Mouse (Mus musculus) mouse embryonic stem cell (cell line): ENCODE measurements around the gene Mex3d.

Experiments
- in situ Hi-C, 2 experiments: fragments of 300-500 bp; cut with MboI; formaldehyde crosslinking; loops; 1 replicate in 1 of 2; 3 replicates in 1 of 2; pipeline ENCODE4 v1.14.3; 2019 to 2020; ENCODE audit warnings: low sequenced_read_pairs in 2 of 2, low pct_unique_long_range_greater_than_20kb in 1 of 2, mixed read lengths in 1 of 2; ENCODE audit not compliant: unreplicated experiment in 1 of 2

The Mex3d gene

GRCm38 (mm10) chr10:80417841-80418240, 30.4 kb upstream of the Mex3d start:
- in situ Hi-C loops, result no loop called here

GRCm38 (mm10) chr10:80417371-80417770, 29.9 kb upstream of the Mex3d start:
- in situ Hi-C loops, result no loop called here

- in situ Hi-C loops, result no loop called here
These were observed 28.1 kb upstream of the Mex3d start for GRCm38 (mm10) chr10:80415566-80415965.

GRCm38 (mm10) chr10:80412656-80413541, 25.4 kb upstream of the Mex3d start:
- in situ Hi-C loops, result no loop called here

DNA sequence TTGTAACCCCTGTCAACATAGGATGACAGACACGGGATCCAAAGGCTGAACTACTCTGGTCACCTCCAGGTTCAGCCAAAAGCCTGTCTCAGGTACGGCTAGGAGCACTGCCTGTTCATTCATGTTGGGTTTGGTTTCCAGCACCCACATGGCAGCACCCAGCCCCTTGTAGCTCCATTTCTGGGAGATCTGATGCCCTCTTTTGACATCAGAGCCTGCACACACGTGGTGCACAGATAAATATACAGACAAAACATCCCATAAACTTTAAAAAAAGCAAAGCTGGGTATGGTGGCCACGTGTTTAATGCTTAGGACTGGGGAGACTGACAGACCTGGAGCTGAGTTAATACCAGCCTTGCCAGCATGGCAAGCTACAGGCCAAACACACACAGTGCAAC, 20.5 kb upstream of the Mex3d start:
- in situ Hi-C loops, result no loop called here

- in situ Hi-C loops, result no loop called here
These were observed 19.4 kb upstream of the Mex3d start, which contains the start of gene Uqcr11 for GRCm38 (mm10) chr10:80406684-80407501. Gene Uqcr11 (minus strand): TSS chr10:80406830.

DNA sequence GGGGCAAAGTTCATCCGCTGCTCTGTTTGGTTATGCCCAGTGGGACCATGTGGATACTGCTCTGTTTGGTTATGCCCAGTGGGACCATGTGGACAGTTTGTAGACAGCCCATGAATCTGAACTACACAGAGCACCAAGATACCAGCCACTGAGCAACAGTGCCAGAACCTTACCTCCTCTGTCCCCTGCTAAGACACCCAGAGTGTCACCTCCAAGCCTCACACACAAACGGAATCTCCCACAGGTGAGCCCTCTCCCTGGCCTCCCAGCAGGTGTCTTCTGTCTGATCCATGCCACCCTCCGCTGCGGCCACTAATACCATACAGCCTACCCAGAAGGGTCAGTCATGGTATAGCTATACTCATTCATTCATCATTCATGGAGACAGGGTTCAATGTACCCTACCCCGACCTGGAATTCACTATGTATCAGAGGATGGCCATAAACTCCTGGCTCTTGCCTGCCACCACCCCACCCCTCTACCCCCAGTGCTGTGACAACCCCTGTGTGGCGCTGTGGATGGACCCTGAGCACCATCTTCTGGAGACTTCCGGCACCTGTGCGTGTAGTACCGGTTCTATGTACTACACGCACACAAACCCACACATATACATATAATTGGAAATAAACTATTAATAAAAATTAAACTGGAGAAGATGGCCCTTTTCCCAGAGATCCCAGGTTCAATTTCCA, 18.2 kb upstream of the Mex3d start:
- in situ Hi-C loops, result no loop called here

GRCm38 (mm10) chr10:80403044-80403692, 15.7 kb upstream of the Mex3d start:
- in situ Hi-C loops, result no loop called here

GRCm38 (mm10) chr10:80400704-80401161, 13.3 kb upstream of the Mex3d start:
- in situ Hi-C loops, result no loop called here

DNA sequence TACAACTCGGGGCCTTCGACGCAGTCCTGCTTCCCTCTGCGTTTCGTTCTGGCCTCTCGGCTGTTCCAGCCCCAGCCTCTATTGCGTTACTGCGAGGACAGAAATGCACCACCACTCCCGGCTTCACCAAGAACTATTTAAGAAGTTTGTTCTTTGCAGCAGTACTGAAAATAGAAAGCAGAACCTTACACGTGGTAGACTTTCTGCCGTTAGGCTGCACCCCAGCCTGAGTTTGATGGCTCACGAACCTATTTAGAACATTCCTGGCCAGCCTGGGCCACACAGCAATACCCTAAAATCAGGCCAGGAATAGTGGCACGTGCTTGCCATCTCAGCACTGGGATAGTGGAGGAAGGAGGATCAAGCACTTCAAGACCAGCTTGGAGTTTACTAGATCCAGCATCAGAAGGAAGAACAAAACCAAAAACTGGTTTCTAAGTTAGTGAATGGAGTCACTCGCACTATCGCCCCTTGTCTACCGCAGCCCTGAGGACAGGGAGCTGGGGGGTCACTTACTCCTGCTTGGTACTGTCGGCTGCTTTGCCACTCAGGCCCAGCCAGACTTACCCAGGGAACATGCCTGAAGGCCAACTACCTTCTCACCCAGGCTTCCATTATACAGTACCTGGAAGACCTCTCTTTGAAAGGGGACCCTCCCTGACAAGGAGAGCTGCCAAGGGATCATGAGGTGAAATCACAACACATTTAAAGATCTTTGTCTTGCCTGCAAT, 12.7 kb upstream of the Mex3d start:
- in situ Hi-C loops, result no loop called here

DNA sequence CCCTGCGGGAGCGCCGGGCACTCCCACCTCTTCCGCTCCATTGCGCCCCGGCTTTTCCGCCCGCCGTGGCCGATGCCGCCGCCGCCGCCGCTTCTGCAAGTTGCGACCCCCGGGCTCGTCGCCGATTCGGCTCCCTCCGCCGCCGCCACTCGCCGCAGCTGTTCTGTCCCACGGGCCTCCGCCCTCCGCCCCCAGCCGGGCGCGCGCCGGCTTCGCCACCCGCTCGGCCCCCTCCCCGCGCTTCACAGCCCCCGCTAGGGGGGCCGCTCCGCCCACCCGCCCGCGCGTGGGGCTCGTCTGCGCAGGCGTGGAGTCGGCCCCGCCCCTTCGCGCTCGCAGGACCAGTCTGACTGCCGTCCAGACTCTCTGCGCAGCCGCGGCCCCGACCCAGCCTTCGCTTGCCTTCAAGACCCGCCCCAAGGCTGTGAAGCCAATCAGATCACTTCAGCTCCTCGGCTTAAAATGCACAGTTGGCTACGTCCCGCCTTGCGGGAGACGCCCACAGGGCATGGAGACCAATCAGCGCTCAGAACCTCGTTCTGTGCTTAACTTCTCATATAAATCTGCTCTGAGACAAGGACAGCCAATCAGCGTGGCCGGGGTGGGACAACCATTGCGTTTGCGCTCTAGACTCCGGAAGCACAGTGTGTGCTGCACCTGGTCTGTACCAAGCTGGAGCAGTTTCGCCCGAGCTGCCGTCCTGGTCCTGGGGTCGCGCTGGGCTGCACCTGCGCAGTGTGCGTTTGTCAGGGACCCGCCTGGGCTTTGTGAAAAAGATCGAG, 11.9 kb upstream of the Mex3d start, which contains the start of gene Mbd3:
Gene Mbd3 (minus strand): TSS at position 360 of the 782 bp plus-strand sequence.
- in situ Hi-C loops, result no loop called here

- in situ Hi-C loops, result no loop called here
These were observed 11.3 kb upstream of the Mex3d start for GRCm38 (mm10) chr10:80398719-80399190.

DNA sequence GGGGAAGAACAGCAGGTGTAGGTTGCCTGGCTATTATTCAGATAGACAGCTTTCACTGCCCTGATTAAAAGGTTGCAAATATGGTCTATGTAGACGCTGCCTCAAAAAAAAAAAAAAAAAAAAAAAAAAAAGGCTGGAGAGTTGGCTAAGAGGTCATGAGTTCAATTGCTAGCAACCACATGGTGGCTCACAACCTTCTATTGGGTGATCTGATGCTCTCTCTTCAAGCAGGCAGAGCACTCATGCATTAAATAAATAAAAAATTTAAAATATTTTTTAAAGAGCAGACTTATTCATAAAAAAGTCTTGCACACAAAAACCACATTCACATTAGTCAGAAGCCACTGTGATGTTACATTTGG, 10.7 kb upstream of the Mex3d start:
- in situ Hi-C loops, result no loop called here

GRCm38 (mm10) chr10:80397524-80398173, 10.2 kb upstream of the Mex3d start:
- in situ Hi-C loops, result no loop called here

DNA sequence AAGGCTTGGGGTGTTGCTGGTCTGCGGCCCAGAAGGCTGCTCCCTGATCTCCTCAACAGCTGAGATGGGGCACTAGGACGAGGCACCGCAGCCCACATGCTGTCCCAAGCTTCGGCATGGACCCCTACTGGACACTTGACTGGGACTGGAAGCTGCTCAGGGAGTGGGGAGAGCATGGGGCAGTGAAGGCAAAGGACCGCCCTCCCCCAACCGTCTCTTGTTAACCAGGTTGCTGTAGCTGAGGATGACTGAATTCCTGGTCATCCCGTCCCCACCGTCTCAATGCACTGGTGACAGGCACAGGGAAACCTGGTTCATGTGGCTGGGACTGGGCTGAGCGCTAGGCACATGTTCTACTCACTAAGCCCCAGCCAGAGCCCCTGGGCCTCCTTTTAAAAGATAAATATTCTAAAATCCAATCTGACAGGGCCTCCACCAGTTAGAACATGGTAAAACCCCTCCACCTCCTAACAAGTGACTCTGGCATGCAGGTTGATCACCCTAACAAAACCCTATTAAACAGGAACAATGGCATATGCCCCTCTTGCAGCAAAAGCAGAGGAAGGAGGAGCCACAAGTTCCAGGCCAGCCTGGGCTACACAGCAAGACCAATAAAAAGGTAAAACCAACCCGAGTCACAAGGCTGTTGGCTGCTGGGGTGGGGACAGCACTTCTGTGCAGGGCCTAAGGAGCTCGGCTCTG, 9.5 kb upstream of the Mex3d start:
- in situ Hi-C loops, result no loop called here

GRCm38 (mm10) chr10:80395025-80395627, 7.7 kb upstream of the Mex3d start:
- in situ Hi-C loops, result no loop called here
